Mouse (Mus musculus) heart, embryonic 15.5 days (tissue): ENCODE measurements around the gene Clip1. TPM values are rescaled to one million over a fixed set of nuclear protein-coding genes. Genes with fewer than 3 reads are reported as not detected.

Experiments
- ATAC-seq: fragments of 200-750 bp; cut with Nextera tagmentation; replicated peaks from 2 replicates; pipeline ENCODE4 v1.8.0; 2017; ENCODE audit warnings: low read depth, moderate TSS enrichment; ENCODE audit not compliant: insufficient number of reproducible peaks, insufficient read depth, low FRiP score
- H3K27ac ChIP-seq: fragments of 300-500 bp; sonication (generic); 2 replicates; pipeline ENCODE4 v1.5.1; 2015; ENCODE audit warnings: mild to moderate bottlenecking, inconsistent platforms
- H3K27me3 ChIP-seq: fragments of 300-500 bp; sonication (generic); 2 replicates; pipeline ENCODE4 v1.6.1; 2015; ENCODE audit warnings: inconsistent platforms
- H3K36me3 ChIP-seq: fragments of 300-500 bp; sonication (generic); 2 replicates; pipeline ENCODE4 v1.6.1; 2015; ENCODE audit warnings: mild to moderate bottlenecking, inconsistent platforms
- H3K4me1 ChIP-seq: fragments of 300-500 bp; sonication (generic); replicated peaks from 2 replicates; pipeline ENCODE4 v1.6.1; 2015; ENCODE audit warnings: inconsistent platforms
- H3K4me2 ChIP-seq: fragments of 300-500 bp; sonication (generic); 2 replicates; pipeline ENCODE4 v1.6.1; 2015; ENCODE audit warnings: inconsistent platforms, mild to moderate bottlenecking, moderate library complexity
- H3K4me3 ChIP-seq: fragments of 300-500 bp; sonication (generic); 2 replicates; pipeline ENCODE4 v1.5.1; 2015; ENCODE audit warnings: mild to moderate bottlenecking, inconsistent platforms
- H3K9ac ChIP-seq: fragments of 300-500 bp; sonication (generic); 2 replicates; pipeline ENCODE4 v1.6.1; 2015; ENCODE audit warnings: mild to moderate bottlenecking, inconsistent platforms
- H3K9me3 ChIP-seq: fragments of 300-500 bp; sonication (generic); replicated peaks from 2 replicates; pipeline ENCODE4 v1.6.1; 2016; ENCODE audit warnings: inconsistent platforms
- WGBS: fragments of 180-500 bp; shearing (Covaris S2); methylation state at CpG from one replicate; pipeline ENCODE4 v1.1.7; 2015; ENCODE audit warnings: mixed read lengths; 5-methylcytosine and 5-hydroxymethylcytosine counted together
- polyA plus RNA-seq: library from polyadenylated mRNA; unstranded; fragments of >200 nt; fragmentation: Nextera tagmentation; extraction: Ambion mirVana; gene quantifications from 2 replicates; pipeline ENCODE4 v1.2.1, GENCODE M21; 2015

The Clip1 gene
- polyA plus RNA-seq, 1 experiment from 2014 or later: 51.9 TPM

DNA sequence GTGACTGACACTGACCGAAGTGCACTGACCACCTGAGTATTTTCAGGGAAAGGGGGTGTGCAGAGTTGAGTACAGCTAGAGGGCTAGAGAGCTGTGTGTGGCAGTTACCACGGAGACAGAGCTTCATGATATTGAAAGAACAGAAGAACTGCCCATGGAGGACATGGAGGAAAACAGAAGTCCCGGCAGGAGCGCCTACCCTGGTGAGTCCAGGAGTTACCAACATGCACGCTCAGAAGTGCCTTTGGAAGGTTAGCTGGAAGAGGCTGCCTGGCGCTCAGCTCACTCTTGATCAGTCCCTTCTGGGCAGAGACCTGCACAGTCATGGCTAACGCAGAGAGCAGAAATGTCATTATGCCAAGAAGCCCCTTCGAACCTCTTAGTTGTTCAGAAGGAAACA, 154.4 kb downstream of the Clip1 start:
- 84% methylated on average over 8 of the region's 8 CpGs for WGBS
- no peak overlapping the region for H3K9ac ChIP-seq
- H3K27ac ChIP-seq: no peak overlapping the region
- no peaks in the 10 kb centered on the region for H3K27me3 ChIP-seq
- no peaks in the 10 kb centered on the region for H3K4me1 ChIP-seq
- no peak overlapping the region for H3K4me3 ChIP-seq
- ATAC-seq: no peak
- peaks cover 66% of the 10 kb centered on the region for H3K36me3 ChIP-seq
- no peaks in the 10 kb centered on the region for H3K9me3 ChIP-seq
- no peak overlapping the region for H3K4me2 ChIP-seq

DNA sequence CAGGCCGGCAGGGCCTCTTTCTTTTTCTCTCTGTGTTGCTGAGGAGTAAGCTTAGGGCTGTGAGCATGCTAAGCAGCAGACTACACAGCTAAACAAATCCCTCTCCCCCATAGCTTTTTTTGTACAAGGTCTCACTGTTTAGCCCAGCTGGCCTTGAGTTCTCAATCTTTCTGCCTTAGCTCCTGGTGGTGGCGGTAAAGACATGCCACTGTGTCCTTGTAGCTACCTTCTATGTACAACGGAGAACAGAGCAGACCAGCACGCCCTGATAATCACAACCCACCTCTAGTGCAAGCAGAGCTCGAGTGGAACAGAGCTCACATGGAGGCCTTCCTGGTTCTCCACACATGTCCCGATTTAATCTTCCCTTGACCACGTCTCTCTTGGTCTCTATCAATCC, 155.8 kb downstream of the Clip1 start:
- H3K9ac ChIP-seq: no peak overlapping the region
- no peak overlapping the region for H3K27ac ChIP-seq
- no peaks in the 10 kb centered on the region for H3K9me3 ChIP-seq
- H3K27me3 ChIP-seq: no peaks in the 10 kb centered on the region
- ATAC-seq: no peak
- no peak overlapping the region for H3K4me3 ChIP-seq
- H3K36me3 ChIP-seq: peaks cover 55% of the 10 kb centered on the region
- WGBS: 70% methylated on average over 7 of the region's 7 CpGs
- H3K4me2 ChIP-seq: no peak overlapping the region
- H3K4me1 ChIP-seq: peaks cover 5% of the 10 kb centered on the region

Other genes with a start within 250 kb of the Clip1 start
- gene Lrrc43, start 195.3 kb downstream of the Clip1 start, polyA plus RNA-seq: 0.06 TPM in 2 replicates
- not detected in 2 replicates for gene Il31, start 195.1 kb downstream of the Clip1 start, polyA plus RNA-seq
- gene B3gnt4, start 174.2 kb downstream of the Clip1 start, polyA plus RNA-seq: 0.23 and 0.36 TPM in 2 replicates
- 88.4 and 97.6 TPM in 2 replicates for gene Diablo, start 160.4 kb downstream of the Clip1 start, polyA plus RNA-seq
- 0.18 and 2.6 TPM in 2 replicates for gene Gm49027, start 159.1 kb downstream of the Clip1 start, polyA plus RNA-seq
- 17.3 and 21.1 TPM in 2 replicates for gene Vps33a, start 111.6 kb downstream of the Clip1 start, polyA plus RNA-seq
- gene Zcchc8, start 36.5 kb upstream of the Clip1 start, polyA plus RNA-seq: 54.5 and 59.7 TPM in 2 replicates
- 75.4 and 84.3 TPM in 2 replicates for gene Rsrc2, start 64.8 kb upstream of the Clip1 start, polyA plus RNA-seq
- 14.2 and 18.0 TPM in 2 replicates for gene Kntc1, start 65.1 kb upstream of the Clip1 start, polyA plus RNA-seq
- gene Hcar2, start 180.9 kb upstream of the Clip1 start, polyA plus RNA-seq: 0.08 and 0.20 TPM in 2 replicates
- 0.16 and 0.34 TPM in 2 replicates for gene Hcar1, start 195.4 kb upstream of the Clip1 start, polyA plus RNA-seq
- 73.5 and 103 TPM in 2 replicates for gene Denr, start 222.6 kb upstream of the Clip1 start, polyA plus RNA-seq
- gene Gm43518, start 242.8 kb upstream of the Clip1 start, polyA plus RNA-seq: 0.91 and 2.7 TPM in 2 replicates
- 4.8 and 5.6 TPM in 2 replicates for gene Ccdc62, start 246.1 kb upstream of the Clip1 start, polyA plus RNA-seq